ENCODE assay signal across 13 mouse cellular contexts in genomic region chr1:169187658-169188057, GRCm38 (mm10).
A peak's percentile ranks its signal among the peaks of the same experiment; 100 is the strongest.
DNase-seq lines count a peak whose midpoint lies in the region; ATAC-seq lines count a peak whose summit lies in the region.
"Had no signal": no experiment of that assay in that cellular context is flagged by ENCODE, and none has a peak within 500 bp of the region (broad histone marks: within the 10 kb centered on the region; RNA-seq: fewer than 3 reads in every experiment).

No protein-coding gene starts in this region.

- no peak overlapping the region for H3K9ac ChIP-seq in kidney, embryonic 16.5 days (replicated peaks; ENCODE audit: low read length)
- no peak overlapping the region for H3K9ac ChIP-seq in forebrain, embryonic 16.5 days (replicated peaks; ENCODE audit: low read depth, low read length)
- H3K9ac ChIP-seq: heart, embryonic 15.5 days; liver, embryonic 12.5 days; neural tube, embryonic 13.5 days had no signal

- 78% methylated on average over 1 of the region's 1 CpGs for WGBS in kidney, embryonic 16.5 days
- 4% methylated on average over 1 of the region's 1 CpGs for WGBS in forebrain, embryonic 16.5 days

- no peaks in the 10 kb centered on the region for H3K27me3 ChIP-seq in kidney, embryonic 16.5 days (ENCODE audit: insufficient read depth, low read length)
- H3K27me3 ChIP-seq in forebrain, embryonic 16.5 days (replicated peaks; ENCODE audit: control insufficient read depth, insufficient read depth, low read length): no peaks in the 10 kb centered on the region
- H3K27me3 ChIP-seq: heart, embryonic 15.5 days; liver, embryonic 12.5 days; neural tube, embryonic 13.5 days had no signal

- H3K27ac ChIP-seq in kidney, embryonic 16.5 days (ENCODE audit: low read length): no peak overlapping the region
- peak overlapping the region; percentile 64 for H3K27ac ChIP-seq in forebrain, embryonic 16.5 days (ENCODE audit: low read length)
- H3K27ac ChIP-seq: heart, embryonic 15.5 days; liver, embryonic 12.5 days; neural tube, embryonic 13.5 days had no signal

- ATAC-seq in kidney, embryonic 16.5 days (ENCODE audit: low FRiP score, low TSS enrichment): no peak
- peak; percentile 98 for ATAC-seq in forebrain, embryonic 16.5 days
- ATAC-seq: intestine, embryonic 16.5 days; liver, embryonic 12.5 days had no signal

- no peak overlapping the region for H3K4me3 ChIP-seq in kidney, embryonic 16.5 days (ENCODE audit: low read length)
- H3K4me3 ChIP-seq in forebrain, embryonic 16.5 days (replicated peaks; ENCODE audit: low read length): no peak overlapping the region
- H3K4me3 ChIP-seq: heart, embryonic 15.5 days; liver, embryonic 12.5 days; neural tube, embryonic 13.5 days had no signal

- no peak overlapping the region for H3K4me2 ChIP-seq in kidney, embryonic 16.5 days (replicated peaks; ENCODE audit: low read depth, low read length)
- no peak overlapping the region for H3K4me2 ChIP-seq in forebrain, embryonic 16.5 days (ENCODE audit: low read length)
- H3K4me2 ChIP-seq: heart, embryonic 15.5 days; liver, embryonic 12.5 days; neural tube, embryonic 13.5 days had no signal

- DNase-seq in kidney, adult 8-10 months: peak; percentile 22 to 30
- DNase-seq in right cerebral cortex, postnatal 14 days: peak; percentile 5
- DNase-seq in right cerebral cortex, postnatal 25 days: no peak
- peak; percentile 5 for DNase-seq in skeletal muscle tissue, adult 2 months (ENCODE audit: low read depth, low spot score)
- DNase-seq in neural tube, embryonic 10.5 days (ENCODE audit: extremely low spot score, low spot score): no peak
- no peak for DNase-seq in c-Kit-positive CD71-positive TER-119-positive erythroid progenitor cells, embryonic 14.5 days (ENCODE audit: low spot score)
- DNase-seq: spleen, adult 18-20 months had no signal

- H3K36me3 ChIP-seq in kidney, embryonic 16.5 days (ENCODE audit: insufficient read depth, low read length): no peaks in the 10 kb centered on the region
- H3K36me3 ChIP-seq in forebrain, embryonic 16.5 days (ENCODE audit: control insufficient read depth, insufficient read depth): no peaks in the 10 kb centered on the region
- H3K36me3 ChIP-seq: heart, embryonic 15.5 days; liver, embryonic 12.5 days; neural tube, embryonic 13.5 days had no signal

- H3K9me3 ChIP-seq in kidney, embryonic 16.5 days (ENCODE audit: low read length): no peaks in the 10 kb centered on the region
- H3K9me3 ChIP-seq in forebrain, embryonic 16.5 days (ENCODE audit: control insufficient read depth, low read length): no peaks in the 10 kb centered on the region
- H3K9me3 ChIP-seq: heart, embryonic 15.5 days; liver, embryonic 12.5 days; neural tube, embryonic 13.5 days had no signal

- no peaks in the 10 kb centered on the region for H3K4me1 ChIP-seq in kidney, embryonic 16.5 days (ENCODE audit: insufficient read depth, low read length)
- H3K4me1 ChIP-seq in forebrain, embryonic 16.5 days (replicated peaks; ENCODE audit: control insufficient read depth, insufficient read depth, low read length): 0 out of 2 replicates have a peak, but pooled peaks cover 2% of the 10 kb centered on the region
- H3K4me1 ChIP-seq: heart, embryonic 15.5 days; liver, embryonic 12.5 days; neural tube, embryonic 13.5 days had no signal

Comparison
In these comparisons a context has a peak if more than half of its experiments do, and no peak if none do; other contexts are left out.
1. DNase-seq: peak in kidney, adult 8-10 months (2 of 2), right cerebral cortex, postnatal 14 days (single experiment) and skeletal muscle tissue, adult 2 months (single experiment); none in right cerebral cortex, postnatal 25 days (single experiment), neural tube, embryonic 10.5 days (single experiment) and c-Kit-positive CD71-positive TER-119-positive erythroid progenitor cells, embryonic 14.5 days (single experiment).